Mouse (Mus musculus) 416B (cell line): ENCODE measurements around the gene Pgrmc2.

Experiments used
- DNase-seq: peaks from one replicate; pipeline ENCODE4 v3.0.0; 2011; ENCODE audit warnings: low read depth

The Pgrmc2 gene

DNA sequence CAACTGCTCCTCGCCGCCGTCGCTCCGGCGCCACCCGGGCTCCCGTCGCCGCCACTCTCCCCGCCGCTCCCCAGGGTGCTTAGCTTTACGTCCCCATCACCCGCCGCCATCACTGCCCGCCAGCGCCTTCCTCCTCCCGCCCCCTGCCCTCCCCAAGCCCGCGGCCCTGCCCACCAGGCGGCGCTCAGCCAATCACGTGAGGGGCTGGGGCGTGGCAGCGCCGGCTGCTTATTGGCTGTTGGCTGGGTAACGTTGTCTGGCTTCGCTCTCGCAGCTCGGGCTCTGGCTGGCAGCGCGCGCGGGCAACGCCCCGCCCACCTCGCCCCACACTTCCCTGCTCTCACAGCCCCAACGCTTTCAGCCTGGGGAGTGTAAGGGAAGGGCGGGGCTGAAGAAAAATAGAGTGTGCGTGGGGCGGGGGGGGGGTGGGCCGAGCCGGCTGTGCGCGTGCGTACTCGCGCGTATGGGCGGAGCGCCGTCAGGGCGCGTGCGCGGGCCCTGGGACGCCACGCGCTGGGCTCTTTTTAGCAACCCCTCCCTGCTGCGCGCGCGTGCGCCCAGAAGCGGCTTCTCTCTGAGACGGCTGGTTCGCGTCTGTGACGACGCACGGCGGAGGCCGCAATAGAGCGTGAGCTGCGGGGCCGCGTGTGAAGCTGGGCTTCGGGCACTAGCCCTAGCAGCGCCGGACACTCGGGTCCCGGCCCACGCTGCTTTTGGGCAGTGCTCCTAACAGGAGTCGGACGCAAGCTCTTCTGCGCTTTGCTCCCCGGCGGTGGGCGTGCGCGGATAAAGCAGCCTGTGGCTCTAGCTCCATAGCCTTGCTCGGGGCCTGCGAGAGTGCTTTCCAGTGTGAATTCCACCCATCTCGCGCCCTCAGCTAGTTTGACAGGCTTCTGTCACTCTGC lies at the start of gene Pgrmc2:
Gene Pgrmc2 (minus strand): TSS at position 162 of the 905 bp plus-strand sequence.
- DNase-seq: peak; percentile 99

DNA sequence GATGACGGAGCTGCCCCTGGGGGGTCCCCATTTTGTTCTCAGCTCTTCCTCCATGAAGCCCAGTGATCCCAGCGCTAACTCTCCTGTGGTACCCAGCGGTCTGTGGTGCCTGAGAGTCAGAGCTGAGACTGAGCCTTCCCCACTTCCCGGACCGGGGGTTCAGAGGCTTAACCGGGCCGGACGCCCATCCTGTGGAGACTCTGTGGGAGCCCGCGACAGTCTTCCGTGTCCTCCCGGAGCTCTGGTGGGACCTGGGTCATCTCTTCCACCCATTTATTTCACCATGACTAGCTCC lies 41.1 kb upstream of the Pgrmc2 start:
- no peak for DNase-seq

DNA sequence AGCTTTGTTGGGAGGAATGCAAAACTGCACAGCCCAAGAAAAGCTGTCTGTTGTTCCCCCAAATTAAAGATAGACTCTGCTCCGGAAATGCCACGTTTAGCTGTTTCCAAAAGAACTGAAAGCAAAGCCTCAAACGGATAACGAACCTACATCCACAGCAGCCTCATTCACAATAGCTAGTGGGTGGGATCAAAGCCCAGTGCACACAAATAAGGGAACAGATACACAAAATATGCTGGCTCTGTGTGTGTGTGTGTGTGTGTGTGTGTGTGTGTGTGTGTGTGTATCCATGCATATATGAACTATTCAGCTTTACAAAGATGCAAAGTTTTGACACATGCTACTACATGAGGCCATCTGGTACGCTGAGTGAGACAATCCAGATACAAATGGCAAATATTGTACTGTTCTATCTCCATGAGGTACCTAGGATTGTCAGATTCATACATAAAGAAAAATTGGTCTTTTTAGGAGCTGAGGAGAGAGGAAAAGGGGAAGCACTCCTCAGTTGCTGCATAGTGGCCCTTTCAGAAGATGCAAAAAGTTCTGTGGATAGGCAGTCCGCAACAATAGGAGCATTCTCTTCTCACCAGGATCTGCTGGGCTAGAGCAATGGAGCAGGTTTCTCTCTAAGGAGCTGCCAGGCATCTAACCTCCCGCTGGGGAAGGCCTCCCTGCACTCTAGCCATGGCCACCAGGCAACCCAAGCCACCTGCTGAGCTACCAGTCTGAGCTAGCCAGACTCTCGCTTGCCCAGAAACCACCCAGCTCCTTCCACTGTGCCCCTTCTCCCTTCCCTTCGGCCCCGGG lies 40.5 kb upstream of the Pgrmc2 start:
- no peak for DNase-seq

DNA sequence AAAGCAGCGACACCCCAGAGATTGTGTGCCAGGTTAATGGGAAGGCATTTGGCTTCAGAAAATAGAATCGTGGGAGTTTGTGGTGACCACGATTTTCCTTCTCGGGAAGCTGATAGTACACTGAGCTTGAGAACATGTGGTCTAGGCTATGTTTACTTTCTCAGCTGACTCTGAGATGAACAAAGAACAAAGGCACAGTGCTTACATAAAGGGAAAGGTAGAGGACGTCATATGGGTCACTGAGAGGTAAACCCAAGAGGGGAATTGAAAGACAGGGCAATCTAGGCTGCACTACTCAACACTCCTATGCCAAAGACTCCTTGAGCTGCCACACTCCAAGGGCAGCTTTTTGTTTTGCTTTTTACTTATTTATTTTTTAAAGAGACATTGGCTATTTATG lies 35.3 kb upstream of the Pgrmc2 start:
- DNase-seq: no peak

DNA sequence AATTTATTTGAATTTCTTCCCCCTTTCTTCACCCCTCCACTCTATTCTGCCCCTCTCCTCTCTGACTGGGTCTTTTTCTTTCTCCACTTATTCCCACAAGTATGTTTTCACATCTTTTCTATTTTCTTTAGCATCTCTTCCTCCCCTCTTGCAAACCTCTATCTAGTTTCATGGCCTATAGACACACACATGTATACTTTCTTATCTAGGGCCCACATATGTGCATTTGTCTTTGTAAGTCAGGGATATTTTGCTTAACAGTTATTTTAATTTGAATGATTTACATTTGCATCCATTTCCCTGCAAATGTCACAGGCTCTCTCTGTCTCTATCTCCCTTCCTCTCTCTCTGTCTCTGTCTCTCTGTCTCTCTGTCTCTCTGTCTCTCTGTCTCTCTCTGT lies 34.6 kb upstream of the Pgrmc2 start:
- no peak for DNase-seq

DNA sequence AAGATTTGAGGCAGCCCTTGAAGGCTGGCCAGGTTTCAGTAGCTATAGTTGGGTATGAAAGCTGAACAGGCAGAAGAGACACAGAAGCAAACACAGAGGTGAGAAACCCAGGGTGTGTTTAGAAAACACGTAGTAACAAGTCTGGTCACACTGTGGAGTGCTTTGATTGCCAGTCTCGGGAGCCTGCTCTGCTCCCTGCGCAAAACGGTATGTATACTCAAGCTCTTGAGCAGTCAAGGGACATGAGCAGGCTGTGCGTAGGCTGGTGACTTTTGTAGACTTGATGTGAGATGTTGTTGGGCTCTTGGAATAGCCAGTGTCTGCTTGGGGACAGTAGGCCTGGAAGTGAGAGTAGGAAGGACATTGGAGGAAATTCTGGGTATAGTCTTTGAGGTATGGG lies 30.3 kb upstream of the Pgrmc2 start:
- no peak for DNase-seq

DNA sequence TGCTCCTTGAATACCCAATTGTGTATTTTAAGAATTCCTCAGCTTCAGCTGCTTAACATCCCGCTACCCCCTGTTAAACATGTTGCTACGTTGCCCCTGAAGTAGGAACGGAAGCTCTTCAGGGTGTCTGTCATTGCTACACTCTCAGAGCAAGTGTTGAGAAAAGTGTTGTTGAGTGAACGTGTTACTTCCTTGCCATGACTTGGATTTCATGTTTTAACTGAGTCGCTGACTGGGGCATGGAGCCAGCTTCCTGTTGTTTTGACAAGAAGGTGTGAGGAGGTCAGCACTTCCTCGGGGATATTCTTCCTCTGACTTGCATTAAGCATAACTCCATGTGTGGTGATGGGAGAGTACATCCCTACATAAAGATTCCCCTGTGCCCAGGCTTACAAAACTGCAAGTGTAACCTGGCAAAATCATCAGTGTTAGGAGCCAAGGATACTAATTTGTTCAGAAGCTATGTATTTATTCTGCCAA lies 25.5 kb upstream of the Pgrmc2 start:
- no peak for DNase-seq

DNA sequence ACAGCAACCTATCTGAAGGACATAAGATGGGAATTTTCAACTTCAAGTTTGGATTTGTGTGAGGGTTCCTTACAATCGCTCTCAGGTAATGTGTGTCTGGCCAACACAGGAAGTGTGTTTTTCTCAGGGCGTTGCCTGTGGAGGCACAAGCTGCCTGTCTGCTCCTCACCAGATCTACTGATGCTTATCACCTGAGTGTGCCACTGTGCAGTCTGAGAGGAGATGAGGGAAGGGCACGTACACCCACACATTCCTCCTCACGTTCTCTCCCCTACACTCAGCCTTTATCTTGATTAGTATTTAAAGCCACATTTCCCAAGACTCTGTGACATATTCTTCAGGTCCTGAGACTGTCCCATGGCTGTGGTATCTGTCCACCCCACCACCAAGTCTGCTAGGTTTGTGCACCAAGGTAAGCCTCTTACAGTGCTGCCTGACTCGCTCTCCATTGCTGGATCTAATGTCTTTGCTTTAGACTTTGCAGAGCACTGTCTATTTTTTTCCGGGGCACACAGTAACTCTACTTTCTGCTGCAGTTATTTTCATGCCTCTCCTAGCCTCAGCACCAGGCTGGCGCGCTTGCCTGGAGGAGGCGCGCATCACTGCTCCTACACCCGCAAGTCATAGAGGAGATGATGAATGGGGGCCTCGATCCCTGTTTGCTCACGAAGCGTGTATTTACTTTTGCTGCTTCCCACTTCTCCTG lies 24.9 kb upstream of the Pgrmc2 start:
- no peak for DNase-seq

DNA sequence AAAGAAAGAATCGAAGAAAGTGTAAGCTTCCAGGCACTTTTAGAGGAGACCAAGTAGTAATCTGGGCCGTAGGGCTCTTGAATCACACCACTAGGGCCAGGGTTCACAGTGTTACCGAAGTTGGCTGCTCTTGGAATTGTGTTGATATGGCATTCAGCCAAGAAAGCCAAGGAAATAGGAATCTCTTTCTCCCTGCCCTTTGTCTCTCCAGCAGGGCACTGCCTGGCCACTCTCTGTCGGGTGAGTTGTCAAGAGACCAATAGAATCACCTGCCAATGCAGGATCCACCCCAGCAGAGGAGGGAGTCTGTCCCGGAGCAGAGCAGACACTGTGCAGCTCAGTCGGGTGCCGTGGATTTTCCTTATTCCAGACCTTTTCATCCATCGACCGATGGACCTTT lies 19.1 kb upstream of the Pgrmc2 start:
- DNase-seq: no peak

DNA sequence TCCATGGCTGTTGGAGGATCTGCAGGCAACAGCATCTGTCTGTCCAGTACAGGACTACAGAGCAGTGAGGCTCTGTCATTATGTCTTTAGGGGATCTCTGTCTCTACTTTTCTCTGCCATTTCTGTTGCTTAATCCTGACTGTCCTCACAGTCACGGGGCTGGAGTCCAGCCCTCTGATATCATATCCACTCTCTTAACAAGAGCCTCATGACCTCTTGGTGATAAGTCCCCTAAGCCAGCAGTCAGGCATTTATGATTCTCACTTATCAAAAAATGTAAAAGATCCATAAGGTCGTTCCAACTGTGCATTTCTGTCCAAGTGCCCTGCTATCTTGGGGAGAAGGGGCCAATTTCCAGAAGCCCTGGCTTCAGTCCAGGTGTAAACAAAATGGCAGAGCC lies 17.3 kb upstream of the Pgrmc2 start:
- no peak for DNase-seq

DNA sequence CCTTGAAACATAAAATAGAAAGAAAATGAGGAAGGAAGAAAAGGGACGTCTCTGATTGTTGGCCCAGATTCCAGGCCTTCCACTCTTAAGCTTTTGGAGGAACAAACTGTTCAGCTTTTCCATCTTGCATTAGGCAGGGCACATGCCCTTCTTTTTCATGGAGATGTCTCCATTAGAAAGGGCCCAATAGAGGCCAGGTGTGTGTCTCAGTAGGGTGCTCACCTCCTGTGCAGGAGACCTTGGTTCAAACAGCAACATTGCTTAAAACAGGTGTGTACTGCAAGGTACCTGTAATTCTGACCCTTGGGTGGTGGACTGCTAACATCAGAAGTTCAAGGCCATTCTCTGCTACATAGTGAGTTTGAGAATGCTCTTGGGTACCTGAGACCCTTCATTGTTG lies 16.8 kb upstream of the Pgrmc2 start:
- no peak for DNase-seq

DNA sequence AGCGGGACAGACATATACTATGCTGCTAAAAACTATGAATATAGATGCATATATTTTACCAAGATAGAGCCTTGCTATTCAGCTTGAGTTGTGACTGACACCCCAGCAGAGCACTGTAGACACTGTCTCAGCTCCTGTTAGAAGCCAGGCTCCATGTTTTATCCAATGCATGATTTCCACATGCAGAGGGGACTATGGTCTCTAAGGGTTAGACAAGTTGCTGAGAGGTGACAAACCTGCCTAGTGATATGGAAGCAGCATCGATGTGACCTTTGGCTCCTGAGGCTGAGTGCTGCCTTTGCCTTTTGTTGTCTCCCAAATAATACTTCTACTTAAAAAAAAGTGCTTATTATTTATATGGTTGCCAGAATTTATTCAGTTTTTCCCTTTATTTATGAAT lies 10.4 kb upstream of the Pgrmc2 start:
- DNase-seq: no peak

DNA sequence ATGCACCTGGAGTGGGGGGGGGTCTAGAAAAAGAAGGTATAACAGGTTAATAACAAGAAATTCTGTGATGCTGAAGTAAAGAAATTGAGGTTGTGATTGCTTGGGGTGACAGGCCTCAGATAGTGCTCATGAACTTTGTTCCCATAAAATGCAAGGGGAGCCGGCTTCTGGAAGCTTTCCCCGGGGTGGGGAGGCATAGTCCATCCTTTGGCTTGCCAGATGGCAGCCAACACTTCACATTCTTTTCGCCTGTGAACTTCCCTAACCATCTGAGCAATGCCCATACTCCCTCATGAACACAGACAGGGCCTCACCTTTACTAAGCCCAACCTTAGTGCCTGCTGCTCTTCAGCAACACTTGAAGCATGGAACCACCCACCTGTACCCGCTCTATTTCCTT lies 9.5 kb upstream of the Pgrmc2 start:
- no peak for DNase-seq

DNA sequence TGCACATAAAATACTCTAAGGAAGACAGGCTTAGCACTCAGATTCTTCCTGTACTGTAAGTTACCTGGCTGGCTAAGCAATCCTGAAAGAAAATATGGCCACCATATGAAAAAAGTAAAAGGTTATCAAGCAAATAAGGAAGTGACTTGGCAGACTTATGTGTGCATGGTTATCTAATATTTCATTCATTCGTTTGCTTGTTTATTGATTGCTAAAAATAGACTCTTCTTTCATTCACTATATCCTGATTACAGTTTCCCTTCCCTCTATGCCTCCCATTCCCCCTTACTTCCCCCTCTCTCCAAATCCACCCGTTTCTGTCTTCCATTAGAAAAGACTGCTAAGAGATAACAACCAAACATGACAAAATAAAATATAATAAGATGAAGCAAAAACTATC lies 8.0 kb upstream of the Pgrmc2 start:
- DNase-seq: no peak

DNA sequence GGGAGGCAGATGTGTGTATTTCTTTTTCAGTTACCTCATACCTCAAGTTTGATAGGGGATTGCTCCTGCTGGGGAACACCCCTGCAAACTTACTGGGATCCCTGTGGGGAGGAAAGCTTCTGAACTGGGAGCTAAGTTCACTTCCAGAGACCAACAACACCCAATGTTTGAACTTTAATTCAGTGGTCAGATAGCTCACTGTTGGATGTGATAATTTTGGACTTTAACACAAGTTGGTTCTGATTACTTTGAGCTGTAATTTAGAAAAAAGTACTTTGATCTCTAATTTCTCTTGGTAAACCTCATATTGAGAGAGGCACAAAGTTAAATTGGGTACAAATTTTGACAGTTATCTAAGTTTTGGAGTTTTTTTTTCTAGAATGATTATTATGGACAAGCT lies 4.2 kb upstream of the Pgrmc2 start:
- no peak for DNase-seq

DNA sequence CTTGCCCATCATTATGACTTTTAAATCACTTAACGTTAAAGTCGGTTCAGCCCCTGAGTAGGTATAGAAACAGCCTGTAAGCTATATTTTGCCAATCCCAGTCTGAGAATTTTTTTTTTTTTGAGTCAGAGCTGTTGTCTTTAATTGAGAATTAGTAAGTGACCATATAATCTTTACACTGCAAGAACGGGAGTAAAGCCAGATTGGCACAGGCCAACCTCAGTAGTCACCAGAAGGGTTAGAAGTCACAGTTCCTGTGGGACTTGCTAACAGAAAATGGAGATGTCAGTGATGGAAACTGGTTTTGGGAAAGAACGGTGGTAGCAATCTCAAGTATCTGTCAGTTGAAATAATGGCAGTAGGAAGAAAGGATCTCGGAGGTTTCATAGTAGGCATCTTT lies 1.6 kb upstream of the Pgrmc2 start:
- DNase-seq: no peak

DNA sequence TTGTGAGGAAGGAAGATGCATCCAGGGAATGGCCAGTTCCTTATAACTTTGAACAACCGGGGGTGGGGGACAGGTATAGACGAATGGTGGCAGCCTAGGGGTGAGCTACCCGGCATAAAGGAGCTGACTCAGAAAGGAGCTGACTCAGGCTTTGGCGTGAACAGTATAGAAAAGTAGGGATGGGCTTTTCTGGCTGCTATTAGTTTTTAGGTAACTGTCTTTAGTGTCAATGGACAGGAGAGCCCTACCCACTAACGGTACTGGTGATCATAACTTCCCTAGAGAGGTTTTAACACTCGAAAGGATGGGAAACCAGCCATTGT lies 905 bp upstream of the Pgrmc2 start:
- peak; percentile 66 for DNase-seq

DNA sequence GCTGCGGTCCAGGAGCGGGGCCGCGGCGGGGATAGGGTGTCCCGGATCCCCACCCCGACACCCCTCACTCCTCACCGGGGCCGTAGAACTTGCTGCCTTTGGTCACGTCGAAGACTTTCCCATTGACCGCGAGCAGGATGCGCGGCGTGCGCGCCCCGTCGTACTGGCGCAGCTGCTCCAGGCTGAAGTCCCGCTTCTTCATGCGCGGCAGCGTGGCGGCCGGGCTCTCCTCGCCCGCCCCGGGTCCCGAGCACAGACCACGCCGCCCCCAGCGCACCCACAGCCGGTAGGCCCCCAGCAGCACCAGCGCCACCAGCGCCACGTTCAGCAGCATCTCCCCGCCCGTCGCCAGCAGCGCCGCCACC lies 344 bp downstream of the Pgrmc2 start:
- DNase-seq: no peak

DNA sequence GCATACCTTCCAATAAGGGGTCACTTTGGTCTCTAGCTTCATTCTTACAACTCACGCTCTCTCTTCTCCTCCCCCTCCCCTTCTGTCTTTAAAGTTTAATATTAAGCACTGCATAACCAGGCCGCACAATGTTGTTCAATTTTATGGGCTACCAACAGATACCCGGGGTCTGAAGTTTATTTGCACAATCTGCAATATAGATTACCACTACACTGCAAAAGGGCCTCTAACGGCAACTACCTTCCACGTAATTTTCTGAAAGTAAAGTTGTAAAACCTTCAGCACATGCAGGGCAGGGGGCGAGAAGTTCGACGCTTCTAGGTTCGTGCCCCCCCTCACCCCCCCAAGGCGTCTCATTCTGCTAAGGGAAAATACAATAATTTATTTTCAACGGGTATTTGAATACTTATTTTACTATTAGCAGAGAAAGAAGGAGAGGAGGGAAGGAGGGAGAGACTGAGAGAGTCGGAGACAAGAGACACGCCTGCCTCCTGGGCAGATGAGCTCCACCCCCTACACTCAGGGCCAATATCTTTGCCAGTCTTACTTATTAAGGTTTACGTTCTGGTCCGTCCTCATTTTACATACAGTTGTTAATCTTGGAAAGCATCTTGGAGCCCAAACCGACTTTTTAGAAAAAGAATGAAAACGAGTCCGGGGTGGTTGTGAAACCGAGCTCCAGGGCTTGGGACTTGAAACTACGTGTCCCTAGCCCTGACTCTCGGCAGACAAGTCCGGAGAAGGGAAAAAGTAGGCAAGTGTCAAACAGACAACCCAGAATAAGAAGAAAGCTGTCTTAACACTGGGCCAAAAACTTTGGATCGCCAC lies 1.2 kb downstream of the Pgrmc2 start:
- peak; percentile 66 for DNase-seq

DNA sequence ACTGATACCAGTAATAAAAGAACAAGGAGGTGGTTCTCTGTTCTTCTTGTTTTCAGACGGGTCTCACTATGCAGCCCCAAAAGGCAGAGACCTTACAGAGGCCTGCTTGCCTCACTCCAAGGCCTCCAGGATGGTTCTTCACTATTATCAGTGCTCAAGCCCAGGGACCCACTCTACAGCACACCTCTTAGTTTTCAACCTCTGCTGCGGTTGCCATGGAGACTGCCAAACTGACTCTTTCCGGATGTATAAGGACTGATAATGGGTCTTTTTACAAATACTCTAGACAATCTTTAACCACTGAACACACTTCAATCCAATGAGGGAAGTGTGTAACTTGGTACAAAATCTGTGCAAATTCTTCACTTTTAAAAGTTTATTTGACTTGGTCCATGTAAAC lies 2.1 kb downstream of the Pgrmc2 start:
- DNase-seq: no peak

DNA sequence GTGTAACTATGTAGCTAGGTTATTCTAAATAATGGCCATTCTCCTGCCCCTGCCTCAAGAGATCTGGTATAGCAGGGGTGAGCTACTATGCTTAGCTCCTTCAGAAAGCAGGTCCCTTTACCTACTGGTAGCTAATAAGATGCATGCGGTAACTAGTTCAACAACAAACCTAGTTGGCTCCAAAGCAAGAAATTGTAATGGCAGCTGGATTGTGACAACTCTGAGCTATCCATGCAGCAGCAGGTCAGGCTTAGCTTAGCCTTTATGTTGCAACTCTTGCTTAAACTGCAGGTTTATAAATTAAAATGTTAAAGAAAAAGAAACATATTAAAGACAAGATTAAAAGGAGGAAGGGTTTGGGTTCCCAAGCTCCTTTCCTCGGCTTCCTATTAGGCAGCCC lies 4.2 kb downstream of the Pgrmc2 start:
- no peak for DNase-seq

DNA sequence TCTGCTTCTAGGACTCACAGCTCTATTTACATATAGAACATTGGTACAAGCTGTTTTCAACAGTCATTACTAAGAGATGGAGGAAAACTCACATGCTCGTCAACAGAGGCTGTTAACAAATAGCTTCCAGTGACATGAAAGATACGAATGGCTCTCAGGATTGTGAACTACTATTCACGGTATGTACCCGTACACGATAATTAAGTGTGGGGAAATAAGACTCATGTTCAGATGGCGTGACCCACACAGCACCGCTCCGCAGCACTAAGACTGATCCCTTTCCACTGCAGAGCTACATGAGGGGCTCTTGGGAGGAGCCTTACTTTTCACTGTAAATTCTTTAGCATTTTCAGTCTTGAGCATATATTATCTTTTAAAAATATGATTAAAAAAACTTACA lies 7.5 kb downstream of the Pgrmc2 start:
- DNase-seq: no peak
